Mouse (Mus musculus): ENCODE measurements at regions not wholly inside any gene's neighbourhood (a gene's known extent, or its start where the extent isn't known, plus 50 kb on each side); places are given as distances from the start of the nearest gene placed in this dataset.
"Not testable (repeated sequence)": the region's sequence is repeated elsewhere in the genome, so short reads cannot be mapped to it uniquely, and the experiment has no call there.

DNA sequence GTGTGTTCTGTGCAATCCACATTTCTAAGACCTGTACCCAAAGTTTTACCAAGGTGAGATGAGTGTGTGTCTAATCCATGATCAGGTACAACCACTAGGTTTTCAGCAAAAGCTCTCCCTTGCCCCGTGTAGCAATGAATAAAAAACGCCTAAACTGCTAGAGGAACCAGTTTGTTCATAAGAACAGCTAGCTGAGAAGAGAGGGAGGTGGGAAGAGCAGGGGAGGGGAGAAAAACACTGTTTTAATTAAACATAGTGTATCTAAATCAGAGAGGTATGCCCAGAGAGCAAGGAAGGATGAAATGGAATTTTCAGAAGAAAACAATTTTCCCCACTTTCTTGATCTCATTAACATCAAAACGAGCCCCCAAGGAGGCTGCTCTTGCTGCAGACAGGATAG is 368.5 kb upstream of the Zfp703 start:
- Histone ChIP-seq H3K4me1 (no peaks in the 10 kb centered on the region), H3K27ac (no peak overlapping the region), H3K4me2 (no peak overlapping the region), H3K9ac (no peak overlapping the region), H3K27me3 (no peaks in the 10 kb centered on the region), H3K4me3 (replicated peaks) (no peak overlapping the region), H3K9me3 (no peaks in the 10 kb centered on the region), H3K36me3 (replicated peaks) (no peaks in the 10 kb centered on the region)
- 68% methylated on average over 3 of the region's 3 CpGs for WGBS
- ATAC-seq (ENCODE audit: low FRiP score): no peak

DNA sequence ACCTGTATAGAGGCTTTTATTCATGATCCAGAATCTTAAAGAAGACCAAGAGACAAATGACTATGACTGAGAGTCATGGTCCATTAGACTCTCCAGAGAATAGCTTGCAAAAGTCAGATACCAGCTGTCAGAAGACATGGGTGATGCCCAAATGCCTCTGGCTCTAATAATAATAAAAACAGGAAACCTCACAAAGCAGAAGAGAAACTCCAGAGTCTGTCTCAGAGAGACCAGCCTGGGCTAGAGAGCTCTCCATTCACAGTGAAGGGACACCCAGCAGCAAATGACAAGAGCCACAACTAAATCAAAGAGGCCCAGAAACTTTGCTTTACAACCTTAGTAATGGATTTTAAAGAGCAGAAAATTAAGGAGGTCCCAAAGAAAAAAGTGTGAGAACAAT is 365.0 kb upstream of the Zfp703 start:
- Histone ChIP-seq H3K4me3 (replicated peaks) (no peak overlapping the region), H3K27ac (no peak overlapping the region), H3K4me1 (no peaks in the 10 kb centered on the region), H3K9ac (no peak overlapping the region), H3K4me2 (no peak overlapping the region), H3K9me3 (no peaks in the 10 kb centered on the region), H3K36me3 (replicated peaks) (no peaks in the 10 kb centered on the region), H3K27me3 (no peaks in the 10 kb centered on the region)
- ATAC-seq (ENCODE audit: low FRiP score): no peak

DNA sequence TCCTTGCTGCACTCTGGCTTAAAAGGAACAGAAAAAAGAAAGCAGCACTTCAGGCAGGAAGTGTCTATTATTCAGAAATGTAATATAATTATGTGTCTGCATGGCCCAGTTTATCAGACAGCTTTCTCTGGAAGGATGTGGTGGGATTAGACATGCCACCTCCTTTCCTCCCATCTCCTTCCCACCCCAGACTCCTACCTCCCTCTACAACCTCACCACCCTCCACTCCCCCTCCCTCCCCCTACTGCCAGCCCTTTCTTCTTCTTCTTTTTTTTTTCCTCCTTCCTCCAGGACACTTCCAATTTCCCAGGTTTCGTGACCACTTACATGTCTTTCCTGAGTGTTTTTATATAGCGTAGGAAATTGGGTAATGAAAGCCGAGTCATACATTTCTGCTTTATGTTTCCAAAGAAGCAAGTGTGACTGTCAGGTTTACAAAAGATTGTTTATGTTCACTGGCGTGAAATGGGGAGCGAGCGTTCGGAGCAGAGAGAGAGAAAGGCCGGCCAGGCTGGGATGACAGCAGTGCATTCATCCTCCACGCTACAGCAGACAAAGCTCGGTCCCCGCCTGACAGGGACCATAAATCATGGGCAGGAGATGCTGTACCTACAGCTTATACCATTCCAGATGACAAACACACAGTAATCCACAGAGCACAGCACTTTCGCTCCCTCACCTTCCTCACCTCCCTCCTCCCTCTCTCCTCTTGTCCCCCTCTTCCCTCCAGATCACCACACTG is 354.6 kb upstream of the Zfp703 start:
- no peak overlapping the region for H3K9ac ChIP-seq
- H3K9me3 ChIP-seq: no peaks in the 10 kb centered on the region
- H3K4me1 ChIP-seq: peaks cover 20% of the 10 kb centered on the region
- 9% methylated on average over 12 of the region's 12 CpGs for WGBS
- H3K27me3 ChIP-seq: 0 out of 2 replicates have a peak, but pooled peaks cover 3% of the 10 kb centered on the region
- peak overlapping the region; percentile 5; the same call in 1 of the 2 replicates for H3K4me3 ChIP-seq (replicated peaks)
- peak overlapping the region; percentile 39 for H3K4me2 ChIP-seq
- H3K36me3 ChIP-seq (replicated peaks): no peaks in the 10 kb centered on the region
- peak; percentile 65 for ATAC-seq (ENCODE audit: low FRiP score)
- no peak overlapping the region for H3K27ac ChIP-seq

DNA sequence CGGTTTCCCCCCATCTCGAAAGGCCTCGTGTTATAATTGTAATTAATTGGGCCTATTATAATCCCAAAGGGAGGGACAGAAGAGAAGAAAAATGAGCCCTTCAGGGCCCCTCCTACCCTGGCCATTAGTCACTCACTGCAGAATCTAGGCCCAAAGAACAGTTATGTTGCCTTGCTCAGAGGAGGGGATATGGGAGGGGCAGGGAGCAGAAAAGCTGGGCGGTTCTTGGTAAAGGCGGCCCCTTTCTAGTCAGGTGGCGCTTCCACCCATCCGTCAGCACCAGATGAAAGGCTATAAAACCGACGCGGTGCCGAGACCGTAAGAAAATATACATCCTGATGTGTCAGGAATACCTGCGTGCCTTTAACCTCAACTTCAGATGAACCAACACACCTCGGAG is 350.9 kb upstream of the Zfp703 start:
- Histone ChIP-seq H3K9me3 (no peaks in the 10 kb centered on the region), H3K4me1 (peaks cover 23% of the 10 kb centered on the region), H3K9ac (no peak overlapping the region), H3K4me3 (replicated peaks) (no peak overlapping the region), H3K36me3 (replicated peaks) (no peaks in the 10 kb centered on the region), H3K27me3 (0 out of 2 replicates have a peak, but pooled peaks cover 3% of the 10 kb centered on the region), H3K27ac (no peak overlapping the region), H3K4me2 (no peak overlapping the region)
- ATAC-seq (ENCODE audit: low FRiP score): no peak
- 81% methylated on average over 14 of the region's 14 CpGs for WGBS

DNA sequence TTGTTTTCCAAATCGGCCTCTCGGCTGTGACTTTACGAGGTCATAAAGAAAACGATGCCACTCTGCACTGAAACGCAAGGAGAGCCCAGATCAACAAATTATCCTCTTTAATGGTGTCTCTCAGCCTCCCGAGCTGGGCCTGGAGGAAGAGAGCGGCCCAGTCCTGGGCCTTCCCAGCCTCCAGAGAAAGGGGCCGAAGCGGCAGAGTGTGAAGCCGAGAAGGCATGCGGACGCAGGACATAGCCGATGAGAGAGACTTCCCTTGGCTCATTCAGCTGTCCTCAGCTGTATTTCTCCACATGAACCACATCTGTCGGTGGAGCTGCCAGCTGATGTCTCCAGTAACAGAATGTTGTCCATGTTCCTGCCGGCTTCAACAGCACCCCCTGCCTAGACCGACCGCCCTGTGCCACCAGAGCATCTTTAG is 350.5 kb upstream of the Zfp703 start:
- 81% methylated on average over 17 of the region's 17 CpGs for WGBS
- ATAC-seq (ENCODE audit: low FRiP score): no peak
- Histone ChIP-seq H3K27ac (peak overlapping the region; percentile 46; the same call in 1 of the 2 replicates), H3K36me3 (replicated peaks) (no peaks in the 10 kb centered on the region), H3K9me3 (no peaks in the 10 kb centered on the region), H3K4me2 (no peak overlapping the region), H3K4me1 (peaks cover 20% of the 10 kb centered on the region), H3K9ac (no peak overlapping the region), H3K27me3 (0 out of 2 replicates have a peak, but pooled peaks cover 3% of the 10 kb centered on the region), H3K4me3 (replicated peaks) (no peak overlapping the region)

DNA sequence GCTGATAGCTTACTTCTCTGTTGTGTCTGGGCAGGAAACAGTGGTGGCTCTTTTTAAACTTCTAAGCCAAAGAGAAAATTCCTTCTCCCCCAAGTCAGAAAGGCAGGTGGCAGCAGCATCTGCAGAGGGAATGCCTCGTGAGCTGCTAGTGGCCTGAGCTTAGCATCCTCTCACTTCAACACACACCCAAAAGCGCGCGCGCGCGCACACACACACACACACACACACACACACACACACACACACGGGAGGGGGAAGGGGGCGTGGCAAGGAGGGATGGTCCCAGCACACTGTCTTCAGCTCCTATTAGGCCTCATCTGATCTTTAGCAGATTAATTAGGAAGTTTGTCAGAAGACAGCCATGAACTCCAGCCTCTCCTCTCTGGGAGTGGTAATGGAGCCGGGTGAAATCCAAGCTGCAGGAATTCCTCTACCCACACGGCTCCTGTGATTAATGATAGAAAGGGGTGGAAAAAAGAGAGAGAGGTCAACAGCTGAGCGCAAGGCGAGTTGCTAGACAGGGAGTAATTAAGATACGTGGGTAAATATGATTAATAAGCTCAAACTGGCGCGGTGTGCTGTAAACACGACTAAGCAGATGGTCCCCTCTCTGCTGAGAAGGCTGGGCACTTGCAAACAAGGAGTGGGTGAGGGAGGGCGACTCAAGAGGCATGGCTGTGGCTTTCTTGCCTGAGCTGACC is 349.8 kb upstream of the Zfp703 start:
- no peak overlapping the region for H3K4me2 ChIP-seq
- no peak overlapping the region for H3K9ac ChIP-seq
- no peak overlapping the region for H3K4me3 ChIP-seq (replicated peaks)
- ATAC-seq (ENCODE audit: low FRiP score): peak; percentile 60; the same call in 1 of the 2 replicates
- peaks cover 13% of the 10 kb centered on the region for H3K4me1 ChIP-seq
- 0 out of 2 replicates have a peak, but pooled peaks cover 3% of the 10 kb centered on the region for H3K27me3 ChIP-seq
- 64% methylated on average over 18 of the region's 18 CpGs for WGBS
- H3K27ac ChIP-seq: peak overlapping the region; percentile 46; the same call in 1 of the 2 replicates
- H3K36me3 ChIP-seq (replicated peaks): no peaks in the 10 kb centered on the region
- no peaks in the 10 kb centered on the region for H3K9me3 ChIP-seq

DNA sequence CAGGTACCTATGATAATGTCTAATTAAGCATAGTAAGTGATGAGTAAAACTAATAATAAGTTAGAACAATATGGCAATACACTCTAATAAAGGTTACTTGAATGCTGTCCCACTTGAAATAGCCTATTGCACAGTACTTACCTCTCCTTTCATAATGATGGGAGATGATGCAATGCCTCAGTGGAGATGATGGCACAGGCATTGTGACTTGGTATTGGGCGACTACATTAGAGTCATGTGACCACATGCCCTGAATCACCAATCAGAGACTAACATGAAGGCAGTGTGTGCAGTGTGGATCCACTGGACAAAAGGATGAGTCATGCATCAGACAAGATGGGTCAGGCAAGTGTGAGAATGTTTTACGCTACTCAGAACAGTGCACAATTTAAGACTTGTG is 346.6 kb upstream of the Zfp703 start:
- no peaks in the 10 kb centered on the region for H3K9me3 ChIP-seq
- H3K36me3 ChIP-seq (replicated peaks): no peaks in the 10 kb centered on the region
- no peaks in the 10 kb centered on the region for H3K27me3 ChIP-seq
- no peak for ATAC-seq (ENCODE audit: low FRiP score)
- no peak overlapping the region for H3K9ac ChIP-seq
- WGBS: 85% methylated on average over 2 of the region's 2 CpGs
- H3K4me3 ChIP-seq (replicated peaks): no peak overlapping the region
- H3K4me1 ChIP-seq: peaks cover 6% of the 10 kb centered on the region
- no peak overlapping the region for H3K27ac ChIP-seq
- H3K4me2 ChIP-seq: no peak overlapping the region

DNA sequence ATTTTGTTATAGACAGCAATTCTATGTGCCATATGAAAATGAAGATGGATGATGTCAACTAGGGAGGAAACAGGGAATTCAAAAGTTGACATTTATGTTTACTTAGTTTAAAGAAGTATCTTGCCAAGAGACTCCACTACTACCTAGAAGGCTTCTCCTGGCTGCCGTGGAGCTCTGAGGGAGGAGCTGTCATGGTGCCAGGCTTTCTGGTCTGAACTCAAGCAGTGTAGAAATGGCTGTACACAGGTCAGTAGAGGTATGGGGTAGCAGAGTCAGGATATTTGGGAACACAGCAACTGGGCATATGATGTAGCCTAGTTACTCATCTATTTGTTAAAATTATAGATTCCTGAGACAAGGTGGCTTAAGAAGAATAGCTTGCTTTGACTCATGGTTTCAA is 341.4 kb upstream of the Zfp703 start:
- Histone ChIP-seq H3K9me3 (no peaks in the 10 kb centered on the region), H3K4me3 (replicated peaks) (no peak overlapping the region), H3K36me3 (replicated peaks) (no peaks in the 10 kb centered on the region), H3K4me2 (no peak overlapping the region), H3K27me3 (no peaks in the 10 kb centered on the region), H3K27ac (no peak overlapping the region), H3K4me1 (no peaks in the 10 kb centered on the region), H3K9ac (no peak overlapping the region)
- WGBS: 91% methylated on average over 1 of the region's 1 CpGs
- ATAC-seq (ENCODE audit: low FRiP score): no peak

DNA sequence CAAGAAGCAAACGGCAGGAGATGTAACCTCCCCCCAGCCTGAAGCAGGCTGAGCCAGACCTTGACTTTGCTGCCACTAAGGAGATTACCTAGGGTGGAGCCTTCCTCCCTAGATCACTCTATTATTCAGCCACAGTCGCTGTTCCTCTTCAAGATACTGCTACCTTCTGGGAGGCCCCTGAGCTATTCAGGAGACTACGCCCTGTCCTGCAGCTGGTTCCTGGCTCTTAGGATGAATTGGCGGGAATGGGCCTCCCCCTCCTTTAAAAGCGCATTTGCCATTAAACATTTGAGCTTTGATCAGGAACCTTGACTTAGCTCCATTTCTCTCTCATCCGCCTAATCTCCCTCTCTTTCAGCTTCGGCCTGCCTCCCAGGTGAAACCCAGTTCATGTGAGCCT is 331.8 kb upstream of the Zfp703 start:
- 81% methylated on average over 7 of the region's 7 CpGs for WGBS
- not testable (repeated sequence) for H3K9ac ChIP-seq; H3K27ac ChIP-seq; H3K9me3 ChIP-seq; H3K27me3 ChIP-seq; ATAC-seq (ENCODE audit: low FRiP score); H3K4me1 ChIP-seq; H3K4me2 ChIP-seq; H3K4me3 ChIP-seq (replicated peaks); H3K36me3 ChIP-seq (replicated peaks)

DNA sequence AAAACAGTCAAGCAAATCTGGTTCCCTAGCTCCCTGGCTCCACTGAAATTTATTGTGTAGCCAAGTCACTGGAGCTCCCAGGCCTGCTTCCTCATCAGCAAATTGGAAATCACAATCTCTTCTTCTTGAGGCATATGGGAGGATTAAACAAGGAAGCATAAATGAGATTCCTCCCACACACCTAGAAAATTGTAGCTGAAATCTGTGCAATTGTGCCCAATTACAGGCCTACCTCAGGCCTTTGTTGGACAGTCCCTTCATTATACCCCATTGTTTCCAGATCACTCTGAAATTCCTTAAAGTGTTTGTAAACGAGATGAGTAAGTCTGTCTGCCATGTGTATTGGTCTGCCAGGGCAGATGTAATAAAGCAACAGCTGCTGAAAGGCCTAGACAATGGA is 326.8 kb upstream of the Zfp703 start:
- 0 out of 2 replicates have a peak, but pooled peaks cover 3% of the 10 kb centered on the region for H3K4me1 ChIP-seq
- no peak overlapping the region for H3K4me3 ChIP-seq (replicated peaks)
- no peaks in the 10 kb centered on the region for H3K36me3 ChIP-seq (replicated peaks)
- no peak overlapping the region for H3K27ac ChIP-seq
- H3K9me3 ChIP-seq: no peaks in the 10 kb centered on the region
- H3K4me2 ChIP-seq: no peak overlapping the region
- 26% methylated on average over 1 of the region's 1 CpGs for WGBS
- ATAC-seq (ENCODE audit: low FRiP score): no peak
- 0 out of 2 replicates have a peak, but pooled peaks cover 2% of the 10 kb centered on the region for H3K27me3 ChIP-seq
- no peak overlapping the region for H3K9ac ChIP-seq

DNA sequence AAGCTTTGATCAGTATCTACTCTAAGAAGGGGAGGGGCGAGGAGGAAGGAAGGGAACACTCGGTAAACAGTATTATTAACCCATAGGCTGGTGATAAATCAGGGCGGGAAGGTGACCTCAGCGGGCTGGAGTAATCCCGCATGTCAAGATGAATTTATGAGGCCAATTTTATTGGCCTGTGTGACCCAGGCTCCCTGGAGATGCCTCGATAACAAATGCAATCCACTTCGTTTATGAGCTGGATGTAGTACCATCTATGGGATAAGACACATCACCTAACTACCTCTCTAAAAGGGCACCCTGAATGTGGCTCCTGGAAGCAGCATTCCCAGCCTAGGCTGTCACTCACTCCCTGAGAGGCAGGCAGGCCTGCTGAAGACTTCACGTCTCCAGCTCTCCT is 321.2 kb upstream of the Zfp703 start:
- H3K27ac ChIP-seq: no peak overlapping the region
- no peak overlapping the region for H3K9ac ChIP-seq
- WGBS: 82% methylated on average over 8 of the region's 8 CpGs
- no peak overlapping the region for H3K4me3 ChIP-seq (replicated peaks)
- no peaks in the 10 kb centered on the region for H3K9me3 ChIP-seq
- no peak overlapping the region for H3K4me2 ChIP-seq
- H3K4me1 ChIP-seq: no peaks in the 10 kb centered on the region
- H3K36me3 ChIP-seq (replicated peaks): no peaks in the 10 kb centered on the region
- no peak for ATAC-seq (ENCODE audit: low FRiP score)
- H3K27me3 ChIP-seq: peaks cover 2% of the 10 kb centered on the region; the same call in 1 of the 2 replicates

DNA sequence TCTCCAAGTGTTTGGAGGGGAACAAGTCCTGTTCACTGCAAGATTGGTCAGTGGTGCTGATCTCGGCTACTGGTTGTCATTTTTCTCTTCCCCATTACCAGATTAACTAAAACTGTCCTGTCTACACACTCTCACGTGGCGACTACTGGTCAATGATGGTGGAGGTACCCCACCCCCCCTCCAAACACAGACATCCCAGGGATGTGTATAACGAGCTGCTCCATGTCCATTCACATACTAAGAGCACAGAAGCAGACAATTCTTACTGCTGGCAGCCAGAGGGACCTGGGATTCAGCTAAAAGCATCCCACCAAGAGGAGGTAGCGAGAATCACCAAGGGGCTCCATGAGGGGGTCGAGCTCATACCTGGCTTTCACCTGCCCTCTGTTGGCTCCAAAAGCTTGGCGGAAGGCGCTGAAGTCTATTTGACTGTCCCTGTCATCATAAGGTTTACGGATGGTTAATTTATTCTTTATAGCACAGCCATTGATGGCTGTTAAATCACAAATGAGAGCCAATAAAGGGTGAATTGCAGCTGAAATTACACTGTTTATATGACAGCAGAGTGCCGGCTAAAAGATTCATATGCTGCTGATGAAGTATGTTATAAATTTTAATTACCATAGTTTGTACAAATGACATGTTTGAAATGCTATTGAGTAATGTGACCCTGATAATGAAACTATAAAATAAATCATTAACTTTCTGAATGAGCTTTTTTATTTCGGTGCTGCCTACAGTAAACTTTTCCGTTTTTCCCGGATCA is 320.6 kb upstream of the Zfp703 start:
- Histone ChIP-seq H3K27me3 (peaks cover 2% of the 10 kb centered on the region; the same call in 1 of the 2 replicates), H3K27ac (no peak overlapping the region), H3K9ac (no peak overlapping the region), H3K9me3 (no peaks in the 10 kb centered on the region), H3K4me3 (replicated peaks) (no peak overlapping the region), H3K4me1 (no peaks in the 10 kb centered on the region), H3K4me2 (no peak overlapping the region), H3K36me3 (replicated peaks) (no peaks in the 10 kb centered on the region)
- no peak for ATAC-seq (ENCODE audit: low FRiP score)
- WGBS: 77% methylated on average over 13 of the region's 13 CpGs

Data from forebrain, embryonic 12.5 days (tissue).